Mouse (Mus musculus) limb, embryonic 13.5 days (tissue): ENCODE measurements at regions not wholly inside any gene's neighbourhood (a gene's known extent, or its start where the extent isn't known, plus 50 kb on each side); places are given as distances from the start of the nearest gene placed in this dataset.

Source experiments
- ATAC-seq: fragments of 200-750 bp; cut with Nextera tagmentation; 2 replicates; pipeline ENCODE4 v1.8.0; 2017; ENCODE audit warnings: low read depth, moderate number of reproducible peaks, moderate TSS enrichment; ENCODE audit not compliant: low FRiP score
- H3K27ac ChIP-seq: fragments of 300-500 bp; sonication (generic); 2 replicates; pipeline ENCODE4 v1.5.1; 2015; ENCODE audit warnings: inconsistent platforms, mild to moderate bottlenecking, moderate library complexity
- H3K27me3 ChIP-seq: fragments of 300-500 bp; sonication (generic); 2 replicates; pipeline ENCODE4 v1.6.1; 2015; ENCODE audit warnings: mild to moderate bottlenecking, inconsistent platforms
- H3K36me3 ChIP-seq: fragments of 300-500 bp; sonication (generic); 2 replicates; pipeline ENCODE4 v1.6.1; 2015; ENCODE audit warnings: inconsistent platforms, mild to moderate bottlenecking, moderate library complexity
- H3K4me1 ChIP-seq: fragments of 300-500 bp; sonication (generic); 2 replicates; pipeline ENCODE4 v1.6.1; 2015; ENCODE audit warnings: inconsistent platforms
- H3K4me2 ChIP-seq: fragments of 300-500 bp; sonication (generic); replicated peaks from 2 replicates; pipeline ENCODE4 v1.6.1; 2015; ENCODE audit warnings: inconsistent platforms, mild to moderate bottlenecking, moderate library complexity
- H3K4me3 ChIP-seq: fragments of 300-500 bp; sonication (generic); 2 replicates; pipeline ENCODE4 v1.5.1; 2015; ENCODE audit warnings: moderate library complexity, mild to moderate bottlenecking, inconsistent platforms
- H3K9ac ChIP-seq: fragments of 300-500 bp; sonication (generic); 2 replicates; pipeline ENCODE4 v1.6.1; 2015; ENCODE audit warnings: mild to moderate bottlenecking, inconsistent platforms
- H3K9me3 ChIP-seq: fragments of 300-500 bp; sonication (generic); 2 replicates; pipeline ENCODE4 v1.6.1; 2016; ENCODE audit warnings: inconsistent platforms
- WGBS: fragments of 180-500 bp; shearing (Covaris S2); methylation state at CpG from one replicate; pipeline ENCODE4 v1.1.7; 2015; 5-methylcytosine and 5-hydroxymethylcytosine counted together

GRCm38 (mm10) chr3:19882623-19883022, 74.2 kb upstream of the Cp start:
- Histone ChIP-seq H3K36me3 (no peaks in the 10 kb centered on the region), H3K9me3 (no peaks in the 10 kb centered on the region), H3K9ac (no peak overlapping the region), H3K4me1 (no peaks in the 10 kb centered on the region), H3K27ac (no peak overlapping the region), H3K27me3 (no peaks in the 10 kb centered on the region), H3K4me2 (no peak overlapping the region), H3K4me3 (no peak overlapping the region)
- no peak for ATAC-seq
- WGBS = 67% methylated on average over 2 of the region's 2 CpGs

DNA sequence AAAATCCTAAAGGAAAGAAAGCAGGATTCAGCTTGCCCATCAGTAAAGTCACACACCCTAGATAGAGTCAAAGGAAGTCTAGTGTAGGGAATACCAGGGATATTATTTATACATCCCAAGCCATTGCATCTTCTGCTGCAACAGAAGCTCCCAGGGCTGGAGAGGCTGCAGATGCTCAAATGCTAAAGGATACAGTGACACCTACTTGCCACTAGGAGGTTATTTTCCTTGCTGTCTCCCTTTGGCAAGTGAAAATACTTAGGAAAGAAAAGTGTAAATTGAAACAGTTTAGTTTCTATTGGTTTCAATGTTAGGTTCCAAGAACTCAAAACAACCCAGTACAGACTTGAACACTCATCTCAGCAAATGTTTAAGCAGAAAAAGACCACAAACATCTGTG, 68.4 kb upstream of the Cp start:
- Histone ChIP-seq H3K4me1 (no peaks in the 10 kb centered on the region), H3K36me3 (no peaks in the 10 kb centered on the region), H3K4me2 (no peak overlapping the region), H3K27me3 (no peaks in the 10 kb centered on the region), H3K27ac (no peak overlapping the region), H3K9me3 (no peaks in the 10 kb centered on the region), H3K4me3 (no peak overlapping the region), H3K9ac (no peak overlapping the region)
- no peak for ATAC-seq

- Histone ChIP-seq H3K36me3 (peaks cover 18% of the 10 kb centered on the region), H3K27ac (no peak overlapping the region), H3K27me3 (no peaks in the 10 kb centered on the region), H3K4me1 (peaks cover 15% of the 10 kb centered on the region), H3K9me3 (0 out of 2 replicates have a peak, but pooled peaks cover 7% of the 10 kb centered on the region), H3K4me3 (peak overlapping the region; percentile 94), H3K4me2 (peak overlapping the region; percentile 90), H3K9ac (peak overlapping the region; percentile 72)
- ATAC-seq = peak; percentile 73
- WGBS = 4% methylated on average over 10 of the region's 10 CpGs
Measured at GRCm38 (mm10) chr3:19894258-19894629, 62.6 kb upstream of the Cp start.

- WGBS = under 1% methylated on average over 68 of the region's 68 CpGs
Measured at GRCm38 (mm10) chr3:19894630-19895578, 62.0 kb upstream of the Cp start.

GRCm38 (mm10) chr3:19895755-19896154, 61.1 kb upstream of the Cp start:
- Histone ChIP-seq H3K9me3 (0 out of 2 replicates have a peak, but pooled peaks cover 8% of the 10 kb centered on the region), H3K4me3 (peak overlapping the region; percentile 94), H3K4me2 (peak overlapping the region; percentile 90), H3K27me3 (no peaks in the 10 kb centered on the region), H3K27ac (no peak overlapping the region), H3K4me1 (peaks cover 15% of the 10 kb centered on the region), H3K36me3 (peaks cover 31% of the 10 kb centered on the region), H3K9ac (peak overlapping the region; percentile 88)
- 53% methylated on average over 5 of the region's 5 CpGs for WGBS
- no peak for ATAC-seq

More at GRCm38 (mm10) chr3:19894630-19895578, 62.0 kb upstream of the Cp start:
- peaks cover 15% of the 10 kb centered on the region for H3K4me1 ChIP-seq
- H3K36me3 ChIP-seq = peaks cover 23% of the 10 kb centered on the region
- no peaks in the 10 kb centered on the region for H3K27me3 ChIP-seq
- peak overlapping the region; percentile 75 for H3K27ac ChIP-seq
- H3K4me3 ChIP-seq = peak overlapping the region; percentile 94
- H3K4me2 ChIP-seq = peak overlapping the region; percentile 90
- H3K9ac ChIP-seq = peak overlapping the region; percentile 88
- peak; percentile 100 for ATAC-seq
- 0 out of 2 replicates have a peak, but pooled peaks cover 8% of the 10 kb centered on the region for H3K9me3 ChIP-seq

DNA sequence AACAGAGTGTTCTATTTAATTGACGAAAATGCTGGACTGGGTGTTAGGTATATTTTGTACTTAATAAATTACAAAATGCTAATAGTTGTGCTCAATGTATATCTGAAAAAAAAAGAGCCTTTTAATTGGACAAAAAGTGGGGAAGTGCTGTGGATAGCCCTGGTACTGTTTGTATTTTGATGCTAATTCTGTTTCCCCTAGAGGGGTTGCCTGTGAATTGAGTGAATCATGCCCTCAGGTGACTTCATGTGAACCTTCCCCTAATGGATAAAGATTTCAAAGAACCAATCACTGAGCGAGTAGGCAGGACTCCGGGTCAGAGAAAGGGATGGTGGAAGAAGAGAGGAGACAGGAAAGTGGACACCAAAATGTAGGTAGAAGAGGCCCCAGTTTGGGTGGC, 59.7 kb upstream of the Cp start:
- Histone ChIP-seq H3K9ac (no peak overlapping the region), H3K4me1 (peaks cover 15% of the 10 kb centered on the region), H3K9me3 (0 out of 2 replicates have a peak, but pooled peaks cover 8% of the 10 kb centered on the region), H3K4me3 (no peak overlapping the region), H3K27ac (no peak overlapping the region), H3K36me3 (peaks cover 34% of the 10 kb centered on the region), H3K27me3 (no peaks in the 10 kb centered on the region), H3K4me2 (no peak overlapping the region)
- ATAC-seq = no peak
- WGBS = 96% methylated on average over 3 of the region's 3 CpGs

DNA sequence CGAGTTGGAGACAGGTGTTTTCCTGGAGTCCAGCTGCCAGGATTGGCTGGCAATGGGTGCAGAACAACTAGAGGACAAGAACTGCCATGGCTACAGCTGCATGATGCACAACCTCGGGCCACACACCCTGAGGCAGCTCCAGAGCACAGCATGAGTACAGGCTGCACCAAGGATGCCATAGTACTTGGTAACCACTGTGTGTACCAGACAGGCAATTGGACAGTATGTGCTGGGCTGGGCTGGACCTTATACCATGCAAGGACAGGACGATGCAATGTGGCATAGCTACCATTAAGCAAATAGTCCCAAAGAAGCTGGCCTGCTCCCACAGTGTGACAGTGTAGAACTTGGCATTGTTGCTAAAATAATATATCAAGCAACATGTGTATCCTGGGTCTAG, 54.6 kb upstream of the Cp start:
- no peak overlapping the region for H3K9ac ChIP-seq
- no peak overlapping the region for H3K4me2 ChIP-seq
- WGBS = 86% methylated on average over 3 of the region's 3 CpGs
- ATAC-seq = no peak
- H3K27ac ChIP-seq = no peak overlapping the region
- peaks cover 33% of the 10 kb centered on the region for H3K36me3 ChIP-seq
- H3K27me3 ChIP-seq = no peaks in the 10 kb centered on the region
- H3K4me3 ChIP-seq = no peak overlapping the region
- H3K9me3 ChIP-seq = 0 out of 2 replicates have a peak, but pooled peaks cover 8% of the 10 kb centered on the region
- no peaks in the 10 kb centered on the region; the same call in 1 of the 2 replicates for H3K4me1 ChIP-seq

- Histone ChIP-seq H3K27me3 (no peaks in the 10 kb centered on the region), H3K27ac (no peak overlapping the region), H3K4me3 (no peak overlapping the region), H3K4me2 (no peak overlapping the region), H3K9ac (no peak overlapping the region), H3K9me3 (no peaks in the 10 kb centered on the region), H3K4me1 (no peaks in the 10 kb centered on the region), H3K36me3 (peaks cover 13% of the 10 kb centered on the region)
- peak; percentile 92 for ATAC-seq
- 22% methylated on average over 5 of the region's 5 CpGs for WGBS
Measured at GRCm38 (mm10) chr3:19904446-19905275, 52.2 kb upstream of the Cp start.
